Mouse (Mus musculus) thymus, adult 2 months (tissue): ENCODE data around the gene Gm47996.

Experiments
- CTCF ChIP-seq: fragments of 200-500 bp; IDR thresholded peaks from 2 replicates; pipeline ENCODE4 v1.5.1; 2012; ENCODE audit warnings: mild to moderate bottlenecking, control low read depth, low read length, moderate library complexity, borderline replicate concordance; ENCODE audit not compliant: control insufficient read depth, poor library complexity, insufficient read depth; ENCODE audit errors: extremely low read depth
- POLR2A ChIP-seq: fragments of 200-500 bp; IDR thresholded peaks from 2 replicates; pipeline ENCODE4 v1.6.1; 2012; ENCODE audit warnings: mild to moderate bottlenecking, low read length, control low read depth, moderate library complexity; ENCODE audit not compliant: control insufficient read depth, poor library complexity, insufficient read depth; ENCODE audit errors: extremely low read depth

DNA sequence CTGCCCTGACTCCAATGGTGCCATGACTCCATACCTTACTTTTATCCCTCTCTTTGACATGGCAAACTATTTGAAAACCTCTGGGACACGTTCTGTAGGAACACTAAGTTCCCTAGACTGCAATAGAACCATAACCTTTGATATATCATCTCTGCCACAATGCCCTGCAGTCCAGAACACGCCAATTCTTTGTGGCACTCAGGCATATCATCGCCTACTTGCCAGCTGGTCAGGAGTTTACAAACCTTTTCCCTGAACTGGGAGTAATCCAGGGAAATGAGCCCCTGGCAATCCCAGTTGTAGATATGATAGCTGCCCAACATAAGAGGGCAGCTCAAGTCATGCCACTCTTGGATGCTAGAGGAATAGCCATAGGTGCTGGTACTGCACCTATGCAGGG is 22.4 kb downstream of the Gm47996 start:
- TF ChIP-seq CTCF: no peak
- TF ChIP-seq POLR2A: no peak
